Mouse (Mus musculus): ENCODE results near the gene Mall. TPM values are rescaled to one million over a fixed set of nuclear protein-coding genes. Genes with fewer than 3 reads are reported as not detected.

The Mall gene
- total RNA-seq (2023) = not detected

GRCm38 (mm10) chr2:127729671-127730070, at the start of gene Mall:
Mall (minus strand) TSS chr2:127729932.

GRCm38 (mm10) chr2:127656086-127656720, 73.5 kb downstream of the Mall start, which contains the start of gene Mal:
Mal (minus strand) TSS chr2:127656695.

Other genes with a start within 250 kb of the Mall start
- gene Kcnip3, start 207.8 kb downstream of the Mall start, total RNA-seq (2023) = not detected
- not detected for gene Prom2, start 188.5 kb downstream of the Mall start, total RNA-seq (2023)
- gene Zfp661, start 142.8 kb downstream of the Mall start, total RNA-seq (2023) = 3.3 TPM
- 163 TPM for gene Mrps5, start 142.7 kb downstream of the Mall start, total RNA-seq (2023)
- gene Mal, start 73.2 kb downstream of the Mall start, total RNA-seq (2023) = not detected
- not detected for gene Nphp1, start 59.0 kb upstream of the Mall start, total RNA-seq (2023)
- 9.3 TPM for gene Mtln, start 62.6 kb upstream of the Mall start, total RNA-seq (2023)
- 0.44 TPM for gene Bub1, start 101.9 kb upstream of the Mall start, total RNA-seq (2023)
- gene Acoxl, start 108.9 kb upstream of the Mall start, total RNA-seq (2023) = 3.2 TPM